Mouse (Mus musculus): Measurements from ENCODE around the gene Ankmy1.

- no peak for TF ChIP-seq CTCF (IDR thresholded peaks at IDR 0.05; ENCODE audit: extremely low read depth, insufficient read length, insufficient replicate concordance, low read depth, low read length)
- TF ChIP-seq POLR2A (IDR thresholded peaks at IDR 0.05; ENCODE audit: low read depth, low read length) = 0 out of 2 replicates have a peak, but pooled peaks have one; percentile 25
Measured at GRCm38 (mm10) chr1:92910925-92911720, 8.4 kb upstream of the Ankmy1 start.
